Mouse (Mus musculus) adrenal gland, postnatal 14 days (tissue): ENCODE data around the gene Rhbdd1. TPM values are rescaled to one million over a fixed set of nuclear protein-coding genes. Genes with fewer than 3 reads are reported as not detected.

Source experiments
- DNase-seq: peaks from one replicate; pipeline ENCODE4 v3.0.0; 2021; ENCODE audit warnings: mixed read lengths
- total RNA-seq: library from RNA; stranded (reverse); gene quantifications from 2 replicates; pipeline ENCODE4 v1.2.3, GENCODE M21; 2021

The Rhbdd1 gene
- total RNA-seq, 1 experiment from 2014 or later = 23.0 TPM

DNA sequence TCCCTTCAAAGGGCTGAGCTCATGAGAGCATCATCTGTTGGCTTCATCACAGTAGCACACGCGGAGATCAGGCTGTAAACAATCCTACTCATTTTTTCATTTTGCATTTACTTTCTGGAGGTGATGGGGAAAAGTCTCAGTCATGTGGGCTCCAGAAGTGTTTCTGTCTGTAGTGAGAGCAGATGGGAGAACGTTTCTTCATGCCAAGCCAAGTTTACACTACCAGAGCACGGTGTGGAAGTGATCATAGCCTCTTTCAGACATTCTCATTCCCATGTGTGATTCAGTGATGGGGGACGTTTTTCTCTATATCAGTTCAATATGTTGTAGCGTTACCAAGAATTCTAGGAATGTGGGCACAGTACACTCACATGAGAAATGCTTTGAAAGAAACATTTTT is 45.9 kb downstream of the Rhbdd1 start:
- no peak for DNase-seq

GRCm38 (mm10) chr1:82364047-82364446 is 47.8 kb downstream of the Rhbdd1 start:
- DNase-seq = no peak

DNA sequence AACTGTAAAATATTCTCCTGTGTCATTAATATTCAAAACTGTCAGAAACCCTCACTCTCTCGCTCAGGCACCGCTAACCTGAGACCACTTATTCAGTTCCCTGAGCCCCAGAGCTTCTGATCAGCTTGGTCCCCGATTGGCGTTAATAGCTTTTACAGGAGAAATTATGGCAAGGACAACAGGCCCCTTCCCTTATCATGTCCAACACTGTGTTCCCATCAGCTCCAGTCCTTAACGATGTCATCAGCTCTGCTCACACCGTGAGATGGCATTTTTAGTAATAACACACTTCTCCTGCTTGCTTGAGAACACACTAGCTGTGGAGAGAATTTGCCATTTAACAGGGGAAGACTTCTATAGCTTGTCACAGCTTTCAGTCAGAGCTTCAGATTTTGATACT is 48.2 kb downstream of the Rhbdd1 start:
- DNase-seq = no peak

DNA sequence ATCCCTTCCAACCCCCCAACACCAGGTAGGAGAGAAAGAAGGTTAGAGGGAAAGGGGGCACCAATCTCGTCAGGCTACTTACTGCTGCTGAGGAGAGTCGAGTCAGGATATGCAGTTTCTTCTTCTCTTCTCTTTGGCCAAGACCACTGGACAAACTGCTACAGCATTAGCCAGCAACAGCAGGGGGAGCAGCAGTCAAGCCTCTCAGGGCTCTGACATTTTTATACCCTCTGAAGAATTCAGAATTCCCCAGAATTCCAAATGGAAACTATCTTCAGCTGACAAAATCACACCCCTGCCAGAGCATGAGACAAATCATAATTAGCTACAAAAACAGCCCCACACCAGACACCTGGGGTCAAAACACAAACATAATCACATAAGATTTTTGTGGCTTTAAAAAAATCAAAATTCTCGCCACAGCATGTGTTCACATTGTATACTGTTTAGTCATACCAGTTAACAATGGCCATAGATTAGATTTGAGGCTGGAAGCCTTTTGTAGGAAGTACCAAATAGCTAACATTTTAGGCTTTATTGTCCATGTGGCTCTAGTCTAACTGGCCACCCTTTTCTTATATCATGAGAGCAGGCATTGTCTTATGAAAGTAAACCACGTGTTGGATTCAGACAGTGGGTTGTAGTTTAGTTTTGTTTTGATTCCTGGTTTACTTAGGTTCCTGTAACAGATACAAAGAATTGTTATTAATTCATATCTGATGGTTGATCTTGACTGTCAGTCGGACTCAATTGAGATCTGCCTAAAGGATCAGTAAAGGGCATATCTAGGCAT is 55.6 kb downstream of the Rhbdd1 start:
- DNase-seq = no peak

DNA sequence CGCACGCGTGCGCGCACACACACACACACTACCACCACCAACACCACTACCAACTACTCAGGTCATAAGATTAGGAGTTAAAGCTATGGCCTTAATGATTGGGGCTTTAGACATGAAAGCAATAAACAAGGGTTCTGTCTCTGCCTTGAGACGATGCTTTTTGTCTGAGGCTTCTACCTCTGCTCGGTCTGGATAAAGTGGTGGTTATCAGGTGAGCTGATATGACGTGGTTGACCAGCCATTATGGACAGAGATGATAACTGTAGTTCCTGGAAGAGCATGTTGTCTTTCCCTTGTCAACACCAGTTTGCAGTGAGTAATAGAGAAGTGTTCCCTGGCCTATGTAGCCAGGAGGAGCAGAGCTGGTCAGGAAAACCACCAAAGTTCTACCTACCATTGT is 57.7 kb downstream of the Rhbdd1 start:
- no peak for DNase-seq

GRCm38 (mm10) chr1:82374831-82375358 is 58.6 kb downstream of the Rhbdd1 start:
- no peak for DNase-seq

DNA sequence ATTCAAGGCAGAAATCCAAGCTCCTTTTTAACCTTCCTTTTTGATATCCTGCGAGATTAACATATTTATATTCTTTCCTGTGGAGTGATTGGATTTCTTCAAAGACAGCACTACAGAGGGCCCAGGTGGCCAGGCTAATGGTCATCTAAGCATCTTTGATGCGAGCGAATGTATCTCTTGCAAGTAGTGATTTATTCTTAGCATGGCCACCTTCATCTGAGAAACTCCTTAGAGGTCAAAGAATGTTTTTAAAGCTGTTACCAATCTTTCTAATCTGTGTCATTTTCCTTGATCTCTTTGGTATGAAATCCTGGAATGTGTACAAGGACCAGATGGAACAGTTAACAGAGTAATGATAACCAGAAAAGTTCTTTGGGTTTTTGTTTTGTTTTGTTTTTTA is 59.2 kb downstream of the Rhbdd1 start:
- no peak for DNase-seq

GRCm38 (mm10) chr1:82381946-82382345 is 65.7 kb downstream of the Rhbdd1 start:
- DNase-seq = no peak

- no peak for DNase-seq
Measured at GRCm38 (mm10) chr1:82384106-82384505, 67.9 kb downstream of the Rhbdd1 start.

- DNase-seq = no peak
Measured at GRCm38 (mm10) chr1:82385054-82385453, 68.8 kb downstream of the Rhbdd1 start.

DNA sequence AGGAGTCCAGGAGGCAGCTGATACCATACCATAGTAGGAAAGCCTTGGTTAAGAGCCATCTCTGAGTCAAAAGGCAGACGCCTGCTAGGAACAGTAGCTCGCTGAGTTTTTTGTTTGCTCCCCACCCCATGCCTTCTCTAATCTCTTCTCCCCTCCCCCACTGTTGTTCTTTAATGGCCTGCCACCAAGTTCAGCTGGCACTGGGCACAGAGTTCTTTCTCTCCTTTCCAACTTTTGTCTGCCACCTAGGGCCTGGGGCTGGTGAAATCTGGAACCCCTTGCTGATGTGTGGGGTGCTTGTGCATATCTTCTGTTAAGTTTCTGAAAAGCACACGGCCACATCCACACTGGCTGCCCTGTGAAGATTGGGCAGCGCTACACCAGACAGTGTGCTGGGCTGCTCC is 69.6 kb downstream of the Rhbdd1 start:
- no peak for DNase-seq

- no peak for DNase-seq
Measured at GRCm38 (mm10) chr1:82386814-82387771, 70.8 kb downstream of the Rhbdd1 start.

- DNase-seq = no peak
Measured at GRCm38 (mm10) chr1:82389371-82389770, 73.1 kb downstream of the Rhbdd1 start.

DNA sequence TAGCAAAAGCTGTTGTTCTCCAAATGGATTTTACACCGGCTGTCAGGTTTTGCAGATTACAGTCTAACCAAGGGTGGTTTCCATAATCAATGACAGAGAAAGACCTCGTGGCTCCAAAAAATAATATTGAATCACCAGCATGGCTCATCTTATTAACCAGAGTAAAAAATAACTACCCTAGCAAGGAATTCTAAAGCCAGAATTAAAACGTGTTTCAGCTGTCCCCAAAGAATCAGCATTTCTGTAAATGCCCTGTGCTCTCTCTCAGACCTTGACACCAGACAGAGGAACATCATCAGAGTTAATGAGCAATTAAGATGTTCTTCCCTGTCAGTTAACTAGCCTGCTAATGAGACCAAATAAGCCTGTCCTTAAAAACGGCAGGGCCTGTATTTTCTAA is 79.1 kb downstream of the Rhbdd1 start:
- DNase-seq = no peak

DNA sequence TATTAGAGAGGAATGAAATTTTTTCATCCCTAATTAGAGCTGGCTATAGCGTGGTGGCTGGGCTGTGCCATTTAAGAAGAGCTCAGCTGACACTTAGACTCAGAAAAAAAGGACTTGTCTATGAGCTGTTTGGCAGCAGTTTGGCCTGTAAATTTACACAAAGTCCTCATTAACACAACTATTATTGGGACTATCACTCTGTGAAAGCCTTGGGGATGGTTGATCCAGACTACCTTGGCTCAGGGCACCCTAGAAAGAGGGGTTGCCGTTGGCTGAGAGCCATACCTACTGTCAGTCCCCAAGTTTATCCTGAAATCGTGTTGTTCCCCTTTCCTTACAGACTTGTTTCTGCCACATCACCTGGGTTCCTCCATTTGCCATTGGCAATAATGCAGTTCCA is 91.5 kb downstream of the Rhbdd1 start:
- DNase-seq = no peak

- DNase-seq = no peak
Measured at GRCm38 (mm10) chr1:82409271-82409670, 93.0 kb downstream of the Rhbdd1 start.

DNA sequence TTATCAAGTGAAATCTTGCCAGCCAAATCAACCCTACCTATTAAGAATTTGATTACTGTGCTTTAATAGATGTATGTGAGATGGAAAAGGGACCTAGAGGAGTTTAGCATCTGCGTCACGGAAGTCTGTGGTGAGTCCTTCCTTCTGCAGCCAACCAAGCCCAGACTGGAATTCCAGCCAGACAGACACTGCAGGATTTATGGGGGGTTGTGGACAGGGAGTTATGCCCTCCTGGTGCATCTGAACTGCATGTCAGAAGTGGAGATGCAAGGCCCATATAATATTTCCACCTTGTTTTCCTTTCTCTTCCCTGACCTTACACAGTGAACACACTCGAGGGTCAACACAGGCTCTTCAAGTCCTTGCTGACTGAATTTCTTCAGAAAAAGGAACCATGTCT is 94.3 kb downstream of the Rhbdd1 start:
- no peak for DNase-seq

DNA sequence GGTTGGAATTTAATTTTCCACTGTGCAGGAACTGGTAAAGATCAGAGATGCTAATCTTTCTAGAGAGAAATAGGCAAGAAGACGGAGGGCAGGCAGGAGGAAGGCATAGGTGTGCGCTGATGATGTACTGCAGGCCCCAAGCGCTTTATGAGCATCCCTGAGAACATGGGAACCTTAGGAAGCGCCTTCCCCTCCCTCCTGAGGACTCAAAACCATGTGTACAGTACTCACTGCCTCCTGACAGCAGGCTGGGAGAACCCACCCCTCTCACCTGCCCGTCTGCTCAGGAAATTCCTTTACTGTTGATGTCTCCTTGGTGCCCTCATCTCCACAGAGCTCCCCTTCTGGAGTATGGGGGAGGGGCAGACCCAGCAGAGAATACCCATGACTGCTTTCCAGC is 95.3 kb downstream of the Rhbdd1 start:
- DNase-seq = no peak

DNA sequence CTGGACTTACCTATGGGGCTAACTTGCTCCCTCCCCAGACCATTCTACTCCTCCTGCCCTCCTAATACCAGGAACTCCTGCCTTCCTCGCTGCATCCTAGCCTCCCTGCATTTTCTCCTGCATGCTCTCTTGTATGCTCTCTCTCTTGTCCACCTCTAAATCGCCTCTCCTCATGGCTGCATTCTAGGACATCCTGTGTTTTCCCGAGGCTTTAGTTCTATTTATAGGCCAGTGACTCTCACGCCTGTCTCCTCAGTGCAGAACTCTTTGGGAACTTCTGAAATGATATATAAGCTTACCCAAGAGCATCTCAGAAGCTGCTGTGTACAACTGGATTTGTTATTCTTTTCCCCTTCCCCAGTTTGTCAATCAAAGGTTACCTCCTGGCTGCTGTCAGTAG is 95.8 kb downstream of the Rhbdd1 start:
- no peak for DNase-seq

DNA sequence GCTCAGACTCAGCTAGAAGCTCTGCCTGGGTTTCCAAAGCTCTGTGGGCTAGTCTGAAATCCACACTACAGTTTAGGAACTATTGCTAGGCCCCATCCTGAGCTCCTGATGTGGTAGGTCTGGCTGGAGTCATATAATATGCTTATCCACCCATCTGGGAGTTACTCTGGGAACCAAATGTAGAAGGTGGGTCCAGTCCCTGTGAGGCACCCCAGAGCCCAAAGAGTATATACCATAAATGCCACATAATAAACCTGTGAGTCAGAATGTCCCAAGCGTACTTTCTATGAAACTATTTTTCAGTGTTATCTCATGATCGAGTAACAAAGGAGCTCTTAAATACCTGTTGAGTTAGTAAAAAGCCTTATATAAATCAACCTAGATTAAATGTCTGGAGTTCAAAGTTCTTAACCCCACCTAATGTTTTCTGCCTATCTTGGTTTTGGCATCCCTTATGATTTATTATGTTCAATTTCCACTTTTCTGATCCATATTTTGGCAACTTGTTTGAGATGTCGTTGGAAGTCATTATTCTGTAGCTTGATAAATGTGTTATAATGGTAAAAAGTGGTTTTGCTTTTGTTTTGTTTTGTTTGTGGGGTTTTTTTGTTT is 98.3 kb downstream of the Rhbdd1 start:
- DNase-seq = no peak

DNA sequence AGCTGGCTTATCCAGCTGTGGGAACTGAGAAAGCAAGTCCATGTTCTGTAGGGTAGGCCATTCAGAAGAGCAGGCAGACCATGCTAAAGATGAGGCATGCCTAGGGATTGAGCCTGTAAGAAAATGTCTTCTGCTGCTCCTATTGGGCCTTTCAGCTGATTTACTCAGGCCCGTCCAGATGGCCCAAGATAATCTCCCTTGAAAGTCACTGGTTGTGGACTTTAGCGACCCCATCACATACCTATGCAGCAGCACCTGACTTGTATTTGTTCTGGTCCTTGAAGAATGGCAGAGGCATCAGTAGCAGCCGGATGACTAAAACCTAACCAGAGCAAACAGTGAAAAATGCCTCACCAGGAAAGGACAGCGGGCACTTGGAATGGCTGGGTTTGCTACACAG is 99.4 kb downstream of the Rhbdd1 start:
- no peak for DNase-seq

- no peak for DNase-seq
Measured at GRCm38 (mm10) chr1:82427729-82428128, 111.5 kb downstream of the Rhbdd1 start.

DNA sequence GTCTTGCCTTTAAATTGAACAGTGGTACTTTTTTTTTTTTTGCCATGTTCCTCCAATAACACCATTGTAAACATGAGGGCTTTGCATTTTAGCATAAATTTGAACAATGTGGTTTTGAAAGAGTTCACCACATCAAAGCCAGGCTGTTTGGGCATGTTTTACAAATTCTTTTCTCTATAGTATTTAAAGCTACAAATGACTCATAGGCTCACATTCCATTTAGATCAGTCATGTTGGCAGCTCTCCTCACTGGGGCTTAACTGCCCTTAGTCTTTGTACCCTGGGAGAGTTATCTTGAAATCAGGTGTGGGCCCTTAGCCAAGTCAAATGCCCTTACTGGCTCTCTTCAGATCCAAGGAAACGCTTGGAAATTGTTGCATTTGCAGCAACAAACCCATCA is 112.8 kb downstream of the Rhbdd1 start:
- peak; percentile 83 for DNase-seq
